Mouse (Mus musculus): ENCODE data around the gene Gins2. TPM values are rescaled to one million over a fixed set of nuclear protein-coding genes. Genes with fewer than 3 reads are reported as not detected.
A peak's percentile ranks its signal among the peaks of the same experiment; 100 is the strongest.

The Gins2 gene
- polyA plus RNA-seq, 1 experiment from 2014 or later = 15.9 TPM

DNA sequence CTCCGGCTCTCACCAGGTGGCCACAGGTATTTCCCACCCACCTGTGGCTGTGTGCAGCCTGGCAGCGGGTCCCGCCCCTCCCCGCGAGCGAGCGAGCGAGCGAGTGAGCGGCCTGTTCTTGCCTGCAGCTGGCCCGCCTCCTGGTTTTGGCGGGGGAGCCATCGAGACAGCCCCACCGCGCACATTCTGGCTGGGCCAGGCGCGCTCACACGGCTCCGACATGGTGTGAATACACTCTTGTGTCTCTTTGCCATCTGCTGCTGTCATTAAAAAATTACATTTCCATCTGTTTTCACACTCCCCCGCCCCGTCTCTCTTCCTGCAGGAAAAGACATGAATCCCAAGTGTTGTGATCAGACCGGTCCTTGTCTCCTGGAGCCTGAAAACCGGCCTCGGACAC, 9.5 kb upstream of the Gins2 start:
- no peak overlapping the region for H3K9ac ChIP-seq (replicated peaks)
- peak; percentile 79 for ATAC-seq (ENCODE audit: low FRiP score)

DNA sequence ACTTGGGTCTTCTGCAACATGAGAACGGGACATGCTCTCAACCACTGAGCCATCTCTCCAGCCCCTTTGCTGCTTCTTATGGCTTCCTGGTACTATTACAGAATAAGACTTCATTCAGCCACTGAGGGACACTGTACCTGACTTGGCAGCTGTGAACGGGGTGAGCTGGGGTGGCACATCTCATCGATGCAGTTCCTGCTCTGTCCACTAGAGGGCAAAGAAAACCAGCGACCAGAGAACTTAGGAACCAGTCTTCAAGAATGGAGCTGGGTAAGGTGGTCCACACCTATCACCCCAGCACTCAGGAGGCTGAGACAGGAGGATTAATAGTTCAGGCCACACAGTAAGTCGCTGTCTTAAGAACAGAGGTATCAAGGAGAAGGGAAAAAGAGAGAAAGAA, 6.9 kb upstream of the Gins2 start:
- no peaks in the 10 kb centered on the region for H3K27me3 ChIP-seq (replicated peaks)
- H3K27ac ChIP-seq (replicated peaks) = no peak overlapping the region
- H3K9ac ChIP-seq (replicated peaks) = no peak overlapping the region
- H3K36me3 ChIP-seq = no peaks in the 10 kb centered on the region
- peaks cover 12% of the 10 kb centered on the region for H3K4me1 ChIP-seq
- H3K9me3 ChIP-seq (replicated peaks) = no peaks in the 10 kb centered on the region
- WGBS = 13% methylated on average over 5 of the region's 5 CpGs
- H3K4me2 ChIP-seq = no peak overlapping the region
- H3K4me3 ChIP-seq (replicated peaks) = no peak overlapping the region
- ATAC-seq (ENCODE audit: low FRiP score) = no peak

More for the DNA sequence above, 9.5 kb upstream of the Gins2 start:
- H3K4me3 ChIP-seq (replicated peaks) = no peak overlapping the region
- H3K36me3 ChIP-seq = no peaks in the 10 kb centered on the region
- no peak overlapping the region; the same call in 1 of the 2 replicates for H3K27ac ChIP-seq (replicated peaks)
- H3K4me2 ChIP-seq = peak overlapping the region; percentile 29
- peaks cover 19% of the 10 kb centered on the region for H3K4me1 ChIP-seq
- WGBS = 17% methylated on average over 24 of the region's 24 CpGs
- no peaks in the 10 kb centered on the region for H3K27me3 ChIP-seq (replicated peaks)
- no peaks in the 10 kb centered on the region for H3K9me3 ChIP-seq (replicated peaks)

DNA sequence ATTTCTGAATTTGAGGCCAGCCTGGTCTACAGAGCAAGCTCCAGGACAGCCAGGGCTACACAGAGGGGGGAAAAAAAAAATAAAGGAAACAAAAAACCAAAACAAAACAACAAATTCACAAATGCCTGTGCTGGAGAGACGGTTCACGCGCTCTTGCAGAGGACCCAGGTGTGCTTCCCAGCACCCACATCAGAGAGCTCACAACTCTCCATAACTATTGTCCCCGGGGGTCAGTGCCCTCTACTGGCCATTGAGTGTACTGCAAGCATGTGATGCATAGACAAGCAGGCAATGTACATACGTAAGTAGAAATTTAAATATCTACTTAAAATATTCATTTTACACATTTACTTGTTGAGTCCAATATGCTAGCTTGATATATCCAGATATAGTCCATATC, 5.5 kb upstream of the Gins2 start:
- Histone ChIP-seq H3K27ac (replicated peaks) (no peak overlapping the region), H3K4me1 (peaks cover 18% of the 10 kb centered on the region), H3K4me3 (replicated peaks) (no peak overlapping the region), H3K9me3 (replicated peaks) (no peaks in the 10 kb centered on the region), H3K27me3 (replicated peaks) (no peaks in the 10 kb centered on the region), H3K4me2 (no peak overlapping the region), H3K9ac (replicated peaks) (no peak overlapping the region), H3K36me3 (no peaks in the 10 kb centered on the region)
- WGBS = 87% methylated on average over 5 of the region's 5 CpGs
- no peak for ATAC-seq (ENCODE audit: low FRiP score)

DNA sequence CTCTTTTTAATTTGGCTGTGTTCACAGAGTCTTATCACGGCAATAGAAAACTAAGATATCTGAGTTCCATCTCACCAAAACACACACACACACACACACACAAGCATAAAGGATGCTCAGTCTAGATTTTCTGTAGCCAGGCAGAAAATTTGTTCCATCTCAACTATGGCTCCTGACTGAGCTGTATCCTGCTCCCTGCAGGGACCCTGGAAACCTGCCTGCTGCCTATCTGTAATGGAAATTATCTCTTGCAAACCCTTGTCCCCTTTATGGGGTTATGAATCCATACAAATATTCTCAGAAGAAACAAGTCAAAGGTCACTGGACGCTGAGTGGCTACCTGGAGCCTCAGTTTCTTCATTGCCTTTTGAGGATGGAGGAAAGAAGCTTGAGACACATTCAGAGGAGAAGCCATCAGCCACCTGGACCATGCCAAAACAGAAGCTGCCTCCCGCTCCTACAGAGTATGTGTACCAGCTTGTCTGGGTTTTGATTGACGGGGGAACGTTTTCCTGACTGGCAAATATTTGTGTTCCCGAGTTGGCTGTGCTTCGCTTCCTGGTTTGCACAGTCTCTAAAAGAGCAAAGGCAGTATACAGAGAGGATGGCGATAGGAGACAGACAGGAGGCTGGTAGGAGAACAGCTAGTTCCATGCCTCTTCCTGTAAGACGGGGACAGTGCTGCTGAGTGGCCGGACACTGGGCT, 2.6 kb upstream of the Gins2 start:
- Histone ChIP-seq H3K4me2 (no peak overlapping the region), H3K9ac (replicated peaks) (no peak overlapping the region), H3K4me3 (replicated peaks) (no peak overlapping the region), H3K27me3 (replicated peaks) (no peaks in the 10 kb centered on the region), H3K4me1 (peaks cover 24% of the 10 kb centered on the region), H3K36me3 (no peaks in the 10 kb centered on the region), H3K27ac (replicated peaks) (no peak overlapping the region), H3K9me3 (replicated peaks) (no peaks in the 10 kb centered on the region)
- WGBS = 84% methylated on average over 10 of the region's 10 CpGs
- ATAC-seq (ENCODE audit: low FRiP score) = no peak

DNA sequence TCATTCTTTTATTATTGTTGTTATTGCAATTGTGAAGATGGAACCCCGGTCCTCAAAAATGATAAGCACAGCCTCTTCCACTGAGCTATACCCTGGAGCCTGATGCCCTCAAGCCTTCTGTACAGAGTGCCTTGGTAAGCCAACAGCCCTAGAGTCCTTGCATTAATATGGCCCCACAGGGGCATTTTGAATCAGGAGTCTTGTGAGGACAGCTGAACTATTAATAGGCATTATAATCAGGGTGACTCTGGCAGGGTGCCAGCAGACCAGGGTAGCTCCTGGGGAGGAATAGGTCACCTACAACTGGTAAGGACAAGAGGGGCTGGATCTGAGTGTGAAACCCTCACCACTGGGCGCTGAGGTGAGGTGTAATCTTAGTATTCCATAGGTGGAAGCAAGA, 817 bp upstream of the Gins2 start:
- Histone ChIP-seq H3K9ac (replicated peaks) (peak overlapping the region; percentile 50), H3K27ac (replicated peaks) (peak overlapping the region; percentile 67), H3K9me3 (replicated peaks) (no peaks in the 10 kb centered on the region), H3K27me3 (replicated peaks) (no peaks in the 10 kb centered on the region), H3K4me2 (peak overlapping the region; percentile 99), H3K4me1 (peaks cover 24% of the 10 kb centered on the region), H3K36me3 (no peaks in the 10 kb centered on the region), H3K4me3 (replicated peaks) (peak overlapping the region; percentile 61)
- 54% methylated on average over 2 of the region's 2 CpGs for WGBS
- ATAC-seq (ENCODE audit: low FRiP score) = no peak

DNA sequence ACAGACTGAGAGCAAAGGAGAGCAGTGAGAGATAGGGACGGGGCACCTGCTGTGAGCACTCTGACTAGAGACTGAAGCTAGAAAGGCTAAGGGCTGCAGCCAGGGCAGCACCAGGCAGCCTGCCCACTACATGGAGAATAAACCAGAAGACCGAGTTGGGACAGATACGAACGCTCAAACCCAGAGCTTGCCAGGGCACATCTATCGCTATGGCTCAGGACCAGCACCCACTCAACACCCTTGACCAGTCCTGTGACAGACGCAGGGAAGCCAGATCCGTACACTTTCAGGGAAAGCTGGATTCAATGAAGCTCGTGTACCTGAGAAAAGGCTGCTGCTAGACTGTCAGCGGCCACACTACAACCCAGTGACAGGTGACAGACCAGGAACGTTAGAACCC, 3.6 kb downstream of the Gins2 start:
- Histone ChIP-seq H3K4me3 (replicated peaks) (no peak overlapping the region), H3K27me3 (replicated peaks) (no peaks in the 10 kb centered on the region), H3K9me3 (replicated peaks) (no peaks in the 10 kb centered on the region), H3K9ac (replicated peaks) (no peak overlapping the region), H3K36me3 (peaks cover 11% of the 10 kb centered on the region), H3K4me2 (no peak overlapping the region), H3K4me1 (peaks cover 21% of the 10 kb centered on the region), H3K27ac (replicated peaks) (no peak overlapping the region)
- ATAC-seq (ENCODE audit: low FRiP score) = no peak
- 91% methylated on average over 10 of the region's 10 CpGs for WGBS

DNA sequence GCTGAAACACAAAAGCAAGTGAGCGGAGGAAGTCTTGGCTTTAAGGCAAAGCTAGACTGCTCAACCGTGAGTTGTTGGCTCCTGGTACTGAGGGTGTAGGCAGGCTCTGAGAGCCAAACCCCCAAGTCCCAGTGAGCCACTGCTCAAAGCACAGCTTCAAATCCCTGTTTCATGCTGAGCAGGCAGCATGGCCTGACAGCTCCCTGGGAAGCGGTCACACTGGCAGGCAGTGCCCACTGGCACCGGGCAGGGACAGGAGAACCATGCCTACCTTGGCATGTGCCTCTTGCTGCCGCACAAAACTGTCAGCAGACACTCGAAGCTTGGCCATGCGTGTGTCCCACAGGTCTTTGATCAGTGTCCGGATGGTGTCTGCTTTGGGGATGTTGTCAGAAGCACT, 7.3 kb downstream of the Gins2 start:
- peaks cover 41% of the 10 kb centered on the region for H3K36me3 ChIP-seq
- H3K27ac ChIP-seq (replicated peaks) = no peak overlapping the region

DNA sequence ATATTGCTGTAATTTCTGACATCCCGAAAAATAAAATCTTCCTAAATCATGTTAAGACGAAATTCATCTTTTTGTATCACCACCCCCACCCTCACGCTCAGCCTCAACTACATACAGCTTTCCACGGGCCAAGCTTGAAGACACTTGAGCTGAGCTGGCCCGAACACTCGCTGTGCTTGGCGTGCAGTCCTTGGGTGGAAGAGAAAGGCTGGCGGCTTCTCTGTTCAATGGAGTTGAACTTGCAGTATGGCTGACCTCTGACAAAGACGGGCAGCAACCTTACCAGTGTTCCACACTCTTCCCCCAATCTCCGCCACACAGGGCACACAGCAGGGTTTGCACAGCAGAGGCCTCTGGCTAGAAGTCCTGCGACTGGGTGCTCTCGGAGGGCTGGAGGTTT, 7.8 kb downstream of the Gins2 start:
- Histone ChIP-seq H3K4me2 (no peak overlapping the region), H3K36me3 (peaks cover 46% of the 10 kb centered on the region), H3K9ac (replicated peaks) (no peak overlapping the region), H3K4me1 (no peaks in the 10 kb centered on the region), H3K9me3 (replicated peaks) (no peaks in the 10 kb centered on the region), H3K27ac (replicated peaks) (no peak overlapping the region), H3K27me3 (replicated peaks) (no peaks in the 10 kb centered on the region), H3K4me3 (replicated peaks) (no peak overlapping the region)
- ATAC-seq (ENCODE audit: low FRiP score) = no peak
- 89% methylated on average over 12 of the region's 12 CpGs for WGBS

More for the DNA sequence above, 7.3 kb downstream of the Gins2 start:
- Histone ChIP-seq H3K27me3 (replicated peaks) (no peaks in the 10 kb centered on the region), H3K4me1 (no peaks in the 10 kb centered on the region), H3K9me3 (replicated peaks) (no peaks in the 10 kb centered on the region), H3K4me3 (replicated peaks) (no peak overlapping the region), H3K9ac (replicated peaks) (no peak overlapping the region), H3K4me2 (no peak overlapping the region)
- 90% methylated on average over 8 of the region's 8 CpGs for WGBS
- no peak for ATAC-seq (ENCODE audit: low FRiP score)

DNA sequence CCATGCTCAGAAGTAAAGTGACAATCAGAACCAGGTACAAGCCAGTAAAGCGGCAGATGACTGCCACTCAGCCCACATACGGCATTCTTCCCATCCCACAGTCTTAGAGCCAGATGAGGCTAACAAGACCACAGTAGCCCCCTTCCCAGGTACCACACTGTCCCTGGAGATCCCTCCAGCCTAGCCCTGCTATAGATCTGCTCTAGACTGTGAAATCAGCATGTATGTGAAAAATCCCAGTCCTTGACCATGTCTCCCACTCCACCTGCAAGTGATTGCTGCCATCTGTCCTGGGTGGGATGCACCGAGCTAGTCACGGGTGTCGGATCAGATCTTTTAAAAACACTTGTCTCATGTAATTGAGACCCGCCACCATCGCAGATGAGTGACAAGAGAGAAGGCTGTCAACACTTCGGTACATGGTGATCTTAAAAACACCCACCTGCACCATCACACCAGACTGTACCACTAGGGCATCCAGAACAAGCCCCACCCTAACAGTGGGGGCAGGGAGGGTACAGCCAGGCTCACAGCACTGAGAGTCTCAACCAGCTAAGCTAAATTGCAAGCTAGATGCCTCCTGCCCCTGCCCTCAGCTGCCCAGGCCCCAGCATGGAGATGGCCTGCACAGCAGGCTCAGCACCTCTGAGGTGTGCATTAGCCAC, 8.6 kb downstream of the Gins2 start:
- WGBS = 91% methylated on average over 8 of the region's 8 CpGs
- no peaks in the 10 kb centered on the region for H3K27me3 ChIP-seq (replicated peaks)
- no peaks in the 10 kb centered on the region for H3K9me3 ChIP-seq (replicated peaks)
- no peak overlapping the region for H3K4me3 ChIP-seq (replicated peaks)
- no peak overlapping the region for H3K9ac ChIP-seq (replicated peaks)
- H3K27ac ChIP-seq (replicated peaks) = no peak overlapping the region
- peaks cover 5% of the 10 kb centered on the region; the same call in 1 of the 2 replicates for H3K4me1 ChIP-seq
- H3K4me2 ChIP-seq = no peak overlapping the region
- no peak for ATAC-seq (ENCODE audit: low FRiP score)
- H3K36me3 ChIP-seq = peaks cover 54% of the 10 kb centered on the region

DNA sequence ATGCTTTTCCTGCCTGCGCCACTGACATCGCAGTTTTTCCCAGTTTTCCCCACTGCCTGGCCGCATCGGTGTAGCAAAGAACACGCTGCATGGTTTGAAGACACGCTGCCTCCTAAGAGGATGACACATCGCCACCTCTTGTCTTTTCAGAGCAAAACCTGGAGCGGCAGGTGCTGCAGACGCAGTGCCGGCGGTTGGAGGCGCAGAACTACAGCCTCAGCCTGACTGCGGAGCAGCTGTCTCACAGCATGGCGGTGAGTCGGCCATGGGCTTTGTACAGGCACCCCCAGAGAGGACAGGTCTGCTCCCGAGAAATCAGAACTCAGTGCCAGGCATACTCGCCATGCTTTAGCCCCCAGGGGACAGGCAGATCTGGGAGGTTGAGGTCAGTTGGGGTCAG, 11.3 kb downstream of the Gins2 start:
- no peak overlapping the region for H3K4me2 ChIP-seq
- no peak overlapping the region for H3K9ac ChIP-seq (replicated peaks)
- ATAC-seq (ENCODE audit: low FRiP score) = no peak
- H3K4me3 ChIP-seq (replicated peaks) = no peak overlapping the region
- peaks cover 5% of the 10 kb centered on the region; the same call in 1 of the 2 replicates for H3K4me1 ChIP-seq
- H3K9me3 ChIP-seq (replicated peaks) = no peaks in the 10 kb centered on the region
- H3K36me3 ChIP-seq = peaks cover 81% of the 10 kb centered on the region
- WGBS = 86% methylated on average over 17 of the region's 17 CpGs
- no peak overlapping the region for H3K27ac ChIP-seq (replicated peaks)
- no peaks in the 10 kb centered on the region for H3K27me3 ChIP-seq (replicated peaks)

DNA sequence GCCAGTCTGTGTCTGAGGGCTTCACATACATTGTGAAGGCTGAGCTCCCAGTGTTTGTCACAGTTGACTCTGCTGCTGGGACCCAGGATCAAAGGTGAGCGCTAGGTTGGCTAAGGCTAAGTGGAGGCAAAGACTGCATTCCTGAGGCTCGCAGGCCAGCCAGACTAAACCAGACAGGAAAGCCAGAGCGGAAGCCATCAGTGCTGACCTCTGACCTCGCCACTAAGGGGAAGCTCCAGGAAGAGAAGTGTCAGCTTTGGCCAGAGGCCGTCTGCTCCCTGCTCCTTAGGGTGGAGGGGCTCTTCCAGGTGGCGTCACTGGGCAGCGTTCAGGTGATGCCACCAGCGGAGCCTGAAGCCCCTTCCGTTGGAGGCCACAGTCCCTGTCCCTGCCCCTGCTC, 13.3 kb downstream of the Gins2 start:
- Histone ChIP-seq H3K27ac (replicated peaks) (no peak overlapping the region), H3K9me3 (replicated peaks) (no peaks in the 10 kb centered on the region), H3K9ac (replicated peaks) (no peak overlapping the region), H3K36me3 (peaks cover 89% of the 10 kb centered on the region), H3K4me1 (peaks cover 6% of the 10 kb centered on the region), H3K4me3 (replicated peaks) (no peak overlapping the region), H3K4me2 (no peak overlapping the region), H3K27me3 (replicated peaks) (no peaks in the 10 kb centered on the region)
- WGBS = 79% methylated on average over 9 of the region's 9 CpGs
- ATAC-seq (ENCODE audit: low FRiP score) = no peak

DNA sequence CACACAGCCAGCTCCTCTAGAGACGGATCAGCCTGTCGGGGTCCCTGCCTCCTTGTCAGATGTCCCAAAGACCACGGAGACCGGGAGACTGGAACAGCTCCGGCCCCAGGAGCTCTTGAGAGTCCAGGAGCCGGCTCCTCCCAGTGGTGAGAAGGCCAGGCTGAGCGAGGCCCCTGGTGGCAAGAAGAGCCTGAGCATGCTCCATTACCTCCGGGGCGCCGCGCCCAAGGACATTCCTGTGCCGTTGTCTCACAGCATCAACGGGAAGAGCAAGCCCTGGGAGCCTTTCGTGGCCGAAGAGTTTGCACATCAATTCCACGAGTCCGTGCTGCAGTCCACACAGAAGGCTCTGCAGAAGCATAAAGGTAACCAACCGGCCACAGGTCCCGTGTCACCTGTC, 14.2 kb downstream of the Gins2 start:
- Histone ChIP-seq H3K4me1 (peaks cover 14% of the 10 kb centered on the region), H3K9me3 (replicated peaks) (no peaks in the 10 kb centered on the region), H3K27me3 (replicated peaks) (no peaks in the 10 kb centered on the region), H3K4me3 (replicated peaks) (no peak overlapping the region), H3K36me3 (peaks cover 83% of the 10 kb centered on the region), H3K9ac (replicated peaks) (no peak overlapping the region), H3K4me2 (no peak overlapping the region), H3K27ac (replicated peaks) (no peak overlapping the region)
- no peak for ATAC-seq (ENCODE audit: low FRiP score)
- 75% methylated on average over 19 of the region's 19 CpGs for WGBS

All from neural tube, embryonic 15.5 days (tissue).